Mouse (Mus musculus) cortical plate, adult 2 months (tissue): Measurements from ENCODE around the gene Cfi.

Source experiments
- CTCF ChIP-seq: fragments of 200-500 bp; IDR thresholded peaks from 2 replicates; pipeline ENCODE4 v1.5.1; 2011; ENCODE audit warnings: mild to moderate bottlenecking, control low read depth, low read length; ENCODE audit not compliant: insufficient read depth; ENCODE audit errors: extremely low read depth
- POLR2A ChIP-seq: fragments of 200-500 bp; IDR thresholded peaks from 2 replicates; pipeline ENCODE4 v1.6.1; 2011; ENCODE audit warnings: mild to moderate bottlenecking, low read length, control low read depth; ENCODE audit not compliant: insufficient read depth; ENCODE audit errors: extremely low read depth

DNA sequence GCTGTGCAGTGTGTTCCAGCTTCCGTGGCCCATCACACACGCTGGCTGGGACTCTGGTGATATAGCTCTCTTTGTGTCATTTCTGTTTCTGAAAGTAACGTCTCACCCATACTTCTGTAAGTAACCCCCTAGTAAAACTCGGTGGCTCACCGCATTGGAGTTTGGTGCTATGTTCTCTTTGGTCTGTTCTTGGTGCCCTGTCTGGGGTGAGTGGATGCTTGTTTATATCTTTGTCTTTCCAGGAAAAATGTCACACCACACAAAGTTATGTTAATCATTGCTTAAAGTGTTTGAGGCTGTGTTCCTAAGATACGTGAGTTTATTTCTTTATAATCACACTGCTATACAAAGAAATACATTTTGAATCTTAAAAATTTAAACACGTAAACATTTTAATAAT, 11.2 kb downstream of the Cfi start:
- no peak for TF ChIP-seq CTCF
- TF ChIP-seq POLR2A: no peak
